Mouse (Mus musculus) cerebellum, postnatal 25 days (tissue): ENCODE measurements around the gene Aaed1.

ENCODE experiments used
- DNase-seq, 2 experiments: peaks; one replicate each; pipeline ENCODE4 v3.0.0; 2021; ENCODE audit warnings: mixed read lengths in 2 of 2

Gene Aaed1

DNA sequence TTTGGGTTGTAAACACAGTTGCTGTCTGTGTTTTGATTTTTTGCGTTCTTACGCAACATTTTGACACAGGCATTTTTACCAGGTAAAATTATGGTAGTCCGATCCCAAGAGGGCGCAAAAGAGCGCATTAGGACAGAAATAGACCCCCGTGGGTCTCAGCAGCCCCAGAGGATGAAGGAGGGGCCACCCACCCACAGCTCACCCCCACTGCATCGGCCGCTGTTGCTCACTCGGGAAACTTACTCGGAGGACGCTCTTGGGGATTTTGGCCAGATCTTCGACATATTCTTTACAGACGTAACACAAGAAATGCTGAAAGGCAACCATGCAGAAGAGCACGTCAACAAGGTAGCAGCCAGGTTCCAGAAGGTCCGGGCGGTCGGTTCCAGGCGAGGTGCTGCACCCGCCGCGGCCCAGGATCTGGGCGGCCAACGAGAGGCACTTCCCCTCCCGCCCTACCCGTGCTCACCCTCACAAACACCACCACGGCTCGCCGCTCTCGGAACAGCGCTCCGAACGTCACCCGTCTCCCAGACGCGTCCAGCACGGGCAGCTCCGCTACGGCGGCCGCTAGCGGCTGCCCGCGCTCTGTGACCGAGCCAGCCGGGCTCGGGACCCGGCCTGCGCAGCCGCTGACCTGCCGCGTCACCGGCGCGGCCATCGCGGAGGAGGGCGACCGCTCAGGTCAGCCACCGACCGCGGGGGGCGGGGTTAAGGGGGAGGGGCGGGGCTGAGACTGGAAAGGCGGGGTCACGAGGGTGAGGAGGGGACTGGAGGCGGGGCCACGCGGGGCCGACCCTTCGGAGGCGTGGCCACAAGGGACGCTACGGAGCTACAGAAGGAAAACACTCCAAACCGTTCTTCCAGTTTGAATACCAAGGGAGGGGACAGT is at the start of gene Aaed1:
Aaed1 (minus strand) TSS at position 687 of the 892 bp plus-strand sequence.
- DNase-seq: peak; percentile 93 to 98

- DNase-seq: no peak
Observed at GRCm38 (mm10) chr13:64362139-64362538, 49.6 kb upstream of the Aaed1 start.

DNA sequence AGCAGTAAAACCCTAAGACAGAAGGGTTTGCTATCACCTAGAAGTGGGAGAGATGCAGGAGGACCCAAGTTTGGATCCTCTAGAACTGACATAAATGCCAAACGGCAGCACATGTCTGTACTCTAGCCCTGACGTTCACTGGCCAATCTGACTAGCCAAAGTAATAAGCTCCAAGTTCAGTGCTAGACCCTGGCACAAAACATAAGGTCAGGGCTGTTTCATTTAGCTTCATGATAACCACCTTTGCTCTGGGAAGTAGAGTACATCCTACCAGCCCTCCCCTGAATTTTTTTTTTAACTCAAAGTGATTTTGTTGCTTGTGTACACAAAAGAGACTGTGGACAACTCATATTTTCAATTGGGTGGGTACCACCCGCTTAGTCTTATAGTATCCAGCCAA is 48.5 kb upstream of the Aaed1 start:
- DNase-seq: no peak

- peak; percentile 84 to 88 for DNase-seq
Observed at GRCm38 (mm10) chr13:64359702-64360101, 47.2 kb upstream of the Aaed1 start.

GRCm38 (mm10) chr13:64358476-64358875 is 46.0 kb upstream of the Aaed1 start:
- DNase-seq: peak; percentile 15 to 26

- DNase-seq: no peak
Observed at GRCm38 (mm10) chr13:64357389-64357788, 44.9 kb upstream of the Aaed1 start.

- DNase-seq: no peak
Observed at GRCm38 (mm10) chr13:64349474-64349873, 37.0 kb upstream of the Aaed1 start.

- peak; percentile 67 to 74 for DNase-seq
Observed at GRCm38 (mm10) chr13:64344082-64344501, 31.6 kb upstream of the Aaed1 start.

DNA sequence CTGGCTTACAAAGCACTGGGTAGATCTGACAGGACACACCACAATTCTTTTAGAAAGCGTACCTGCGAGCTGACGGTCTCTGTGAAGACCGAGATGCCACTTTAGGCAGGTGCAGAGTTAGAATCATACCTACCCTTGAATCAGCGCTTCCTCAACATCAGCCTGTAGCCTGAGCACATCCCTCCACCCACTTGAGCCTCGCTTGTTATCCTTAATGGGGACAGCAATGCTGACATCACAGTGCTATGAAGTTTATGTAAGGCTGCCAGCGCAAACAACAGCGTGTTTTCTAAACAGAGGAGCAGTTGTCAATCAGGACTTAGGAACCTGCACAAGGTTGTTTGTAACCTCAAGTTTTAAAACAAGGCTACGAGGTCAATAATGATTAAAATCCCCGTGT is 31.1 kb upstream of the Aaed1 start:
- peak; percentile 44 to 45 for DNase-seq

DNA sequence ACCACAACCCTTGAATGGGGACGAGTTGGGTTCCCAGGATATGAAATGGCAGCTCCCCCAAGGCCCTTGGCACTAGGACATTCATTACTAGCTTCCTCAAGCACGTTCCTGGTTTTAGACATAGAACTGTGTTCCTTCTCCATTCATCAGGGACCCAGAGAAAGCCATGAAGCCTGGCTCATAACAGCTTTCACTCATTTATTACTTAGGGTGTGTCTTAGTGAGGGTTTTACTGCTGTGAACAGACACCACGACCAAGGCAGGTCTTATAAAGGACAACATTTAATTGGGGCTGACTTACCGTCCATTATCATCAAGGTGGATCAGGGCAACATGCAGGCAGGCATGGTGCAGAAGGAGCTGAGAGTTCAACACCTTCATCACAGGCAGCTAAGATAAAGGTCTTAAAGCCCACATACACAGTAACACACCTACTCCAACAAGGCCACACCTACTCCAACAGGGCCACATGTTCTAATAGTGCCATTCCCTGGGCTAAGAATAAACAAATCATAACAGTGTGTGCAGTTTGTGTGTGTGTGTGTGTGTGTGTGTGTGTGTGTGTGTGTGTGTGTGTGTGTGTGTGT is 23.1 kb upstream of the Aaed1 start:
- no peak for DNase-seq

DNA sequence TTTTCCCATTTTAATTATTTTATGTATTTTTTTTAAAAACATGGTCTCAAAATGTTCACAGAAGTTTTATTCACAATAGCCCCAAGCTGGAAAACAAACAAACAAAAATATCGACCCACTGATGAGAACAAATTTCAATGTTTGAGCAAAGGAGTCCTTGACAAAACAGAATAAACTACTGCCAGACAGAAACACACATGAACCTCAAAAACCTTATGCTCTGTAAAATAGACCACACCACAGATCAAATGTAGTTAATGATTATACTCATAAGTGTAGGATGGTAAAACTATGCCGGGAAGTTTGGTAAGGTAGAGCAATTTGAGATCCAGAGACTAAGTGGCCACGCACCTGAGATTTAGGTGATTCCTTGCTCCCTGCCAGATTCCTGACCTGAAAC is 20.6 kb upstream of the Aaed1 start:
- no peak for DNase-seq

DNA sequence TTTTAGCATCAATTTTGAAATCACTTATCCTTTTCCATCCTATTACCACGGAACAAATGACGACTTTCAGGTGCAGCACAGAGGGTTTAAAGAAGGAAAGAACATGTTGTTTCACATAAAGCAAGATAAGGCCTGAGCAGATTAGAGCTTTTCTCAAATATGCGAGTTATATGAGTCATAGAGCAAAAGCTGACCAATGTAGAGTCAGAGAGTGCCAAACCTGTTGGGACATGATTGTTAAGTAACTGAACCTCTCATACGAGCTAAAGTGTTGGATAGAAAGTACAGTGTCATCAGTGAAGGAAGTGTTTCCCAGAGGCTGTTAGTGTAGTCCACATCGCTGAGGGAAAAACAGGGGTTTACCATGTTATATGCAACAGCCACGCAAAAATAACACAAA is 19.8 kb upstream of the Aaed1 start:
- no peak for DNase-seq

DNA sequence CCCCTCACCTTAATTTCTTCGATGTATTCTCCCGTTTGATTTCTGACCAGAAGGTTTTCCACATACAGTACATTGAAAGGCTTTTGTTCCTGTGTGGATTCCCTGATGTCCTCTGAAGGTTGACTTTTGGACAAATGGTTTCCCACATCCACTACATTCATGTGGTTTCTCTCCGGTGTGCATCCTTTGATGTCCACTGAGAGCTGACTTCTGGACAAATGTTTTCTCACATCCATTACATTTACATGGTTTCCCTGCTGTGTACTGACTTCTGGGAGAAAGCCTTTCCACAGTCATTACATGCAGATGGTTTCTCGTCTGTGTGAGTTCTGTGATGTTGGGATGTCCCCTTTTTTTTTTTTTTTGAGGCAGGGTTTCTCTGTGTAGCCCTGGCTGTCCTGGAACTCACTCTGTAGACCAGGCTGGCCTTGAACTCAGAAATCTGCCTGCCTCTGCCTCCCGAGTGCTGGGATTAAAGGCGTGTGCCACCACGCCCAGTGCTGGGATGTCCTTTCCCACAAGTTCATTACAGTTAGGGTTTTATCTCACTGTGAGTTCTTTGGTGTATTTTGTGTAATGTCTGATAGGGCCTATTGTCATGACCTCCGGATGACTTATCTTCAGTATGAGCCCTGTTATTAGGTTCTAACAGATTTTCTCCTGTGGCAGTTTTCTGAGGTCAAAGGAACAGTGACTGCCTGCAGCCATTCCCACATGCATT is 10.2 kb upstream of the Aaed1 start:
- DNase-seq: no peak

DNA sequence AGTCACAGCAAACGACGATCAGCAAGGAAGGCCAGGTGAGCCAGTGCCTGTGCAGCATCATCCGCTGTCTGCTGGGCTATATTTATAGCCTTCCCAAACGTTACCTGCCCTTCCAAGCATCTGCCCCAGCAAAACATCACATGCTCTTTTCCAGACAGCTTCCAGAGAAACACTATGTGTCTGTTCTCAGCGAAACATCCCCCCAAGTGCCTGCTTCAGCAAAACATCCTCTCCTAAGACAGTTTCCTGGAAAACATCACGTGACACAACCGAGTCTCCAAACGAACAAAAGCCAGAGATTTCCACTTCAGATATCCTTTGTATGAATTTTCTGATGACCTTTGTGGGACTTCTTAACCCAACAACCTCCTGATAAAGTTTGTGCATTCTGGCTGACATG is 7.8 kb upstream of the Aaed1 start:
- no peak for DNase-seq

DNA sequence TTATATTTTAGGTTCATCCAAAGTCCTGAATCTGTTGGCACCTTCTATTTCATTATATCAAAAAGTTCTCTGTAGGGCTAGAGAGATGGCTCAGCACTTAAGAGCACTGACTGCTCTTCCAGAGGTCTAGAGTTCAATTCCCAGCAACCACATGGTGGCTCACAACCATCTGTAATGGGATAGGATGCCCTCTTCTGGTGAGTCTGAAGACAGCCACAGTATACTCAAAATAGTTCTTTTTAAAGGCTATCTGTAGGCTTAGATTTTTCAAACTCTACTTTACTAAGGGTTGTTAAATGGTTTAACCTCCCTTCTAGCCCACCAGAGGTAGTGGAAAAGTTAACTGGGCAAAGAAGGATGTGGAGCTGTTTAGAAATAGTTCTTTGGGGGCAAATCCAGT is 7.3 kb upstream of the Aaed1 start:
- no peak for DNase-seq

- DNase-seq: peak in 1 of 2 experiments; percentile 36
Observed at GRCm38 (mm10) chr13:64318355-64318754, 5.8 kb upstream of the Aaed1 start.

GRCm38 (mm10) chr13:64315483-64316050 is 3.1 kb upstream of the Aaed1 start:
- DNase-seq: peak; percentile 14 to 26

DNA sequence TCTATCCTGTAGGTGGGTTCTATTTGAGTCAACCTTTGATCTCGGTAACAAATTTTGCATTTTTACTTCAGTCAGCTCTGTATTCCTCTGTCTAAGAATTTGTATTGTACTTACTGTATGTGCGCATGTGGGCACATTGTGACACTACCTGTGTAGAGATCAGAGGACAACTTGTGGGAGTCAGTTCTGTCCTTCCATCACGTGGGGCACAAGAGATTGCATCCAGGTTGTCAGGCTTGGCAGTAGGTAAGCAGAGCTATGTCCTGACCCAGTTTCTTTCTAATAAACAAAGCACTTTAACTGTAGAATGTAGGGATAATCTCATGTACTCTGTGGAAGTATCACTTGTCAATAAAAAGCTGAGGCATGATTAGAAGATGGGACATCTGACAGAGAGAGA is 1.5 kb upstream of the Aaed1 start:
- DNase-seq: no peak

GRCm38 (mm10) chr13:64312916-64313289 is 393 bp upstream of the Aaed1 start:
- DNase-seq: no peak

DNA sequence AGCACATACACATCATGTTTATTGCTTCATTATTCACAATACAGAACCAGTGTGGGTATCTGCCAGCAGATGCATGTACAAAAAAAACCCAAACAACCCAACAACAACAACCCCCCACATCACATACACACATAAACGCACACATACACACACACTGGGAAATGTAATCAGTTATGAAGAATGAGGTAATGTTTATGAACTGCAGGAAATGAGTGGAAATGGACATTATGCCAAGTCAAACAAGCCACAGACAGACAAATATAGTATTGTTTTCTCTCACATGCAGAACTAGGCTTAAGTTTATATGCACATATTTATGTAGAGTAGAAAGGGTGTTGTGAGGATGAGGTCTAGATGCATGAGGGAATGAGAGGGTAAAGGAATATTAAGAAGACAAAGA is 1.2 kb downstream of the Aaed1 start:
- DNase-seq: no peak

DNA sequence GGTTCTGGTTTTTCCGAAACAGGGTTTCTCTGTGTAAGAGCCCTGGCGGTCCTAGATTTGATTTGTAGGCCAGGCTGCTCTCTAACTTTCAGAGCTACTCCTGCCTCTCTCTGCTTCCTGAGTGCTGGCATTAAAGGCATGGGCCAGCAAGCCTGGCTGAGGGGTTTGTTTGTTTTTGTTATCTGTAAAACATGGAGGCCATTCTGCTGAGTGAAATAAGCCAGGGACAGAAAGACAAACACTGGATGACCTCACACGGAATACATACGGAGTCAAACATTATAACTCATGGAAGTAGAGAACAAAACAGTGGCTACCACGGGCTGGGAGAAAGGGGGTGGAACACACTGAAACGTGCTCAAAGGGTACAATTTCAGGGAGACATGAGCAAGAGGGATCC is 1.9 kb downstream of the Aaed1 start:
- no peak for DNase-seq

- no peak for DNase-seq
Observed at GRCm38 (mm10) chr13:64309842-64310241, 2.7 kb downstream of the Aaed1 start.

DNA sequence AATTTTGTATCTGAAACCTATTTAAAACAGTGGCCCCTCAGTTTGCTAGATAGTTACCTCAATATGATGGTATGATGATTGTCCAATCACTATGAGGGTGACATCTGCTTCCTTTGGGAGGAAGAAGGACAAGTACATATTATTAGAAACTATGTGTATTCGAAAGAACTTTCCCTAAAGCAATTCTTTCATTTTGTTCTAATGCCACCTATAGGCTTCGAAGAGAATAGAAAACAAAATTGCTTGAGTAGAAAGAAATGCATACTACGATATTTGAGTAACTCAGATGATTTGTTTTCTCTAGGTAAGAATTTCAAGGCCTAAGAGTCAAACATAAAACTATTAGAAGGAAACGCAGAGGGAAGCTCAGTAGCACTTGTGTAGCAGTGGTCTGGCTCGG is 3.5 kb downstream of the Aaed1 start:
- no peak for DNase-seq
